Mouse (Mus musculus) ES-E14 (cell line): ENCODE measurements around the gene Sema3f.

Experiments used
- CHD2 ChIP-seq: IDR thresholded peaks from 2 replicates; pipeline ENCODE4 v1.6.1; 2014; ENCODE audit warnings: mild to moderate bottlenecking, low read depth, low read length, inconsistent platforms
- HCFC1 ChIP-seq: IDR thresholded peaks from 2 replicates; pipeline ENCODE4 v1.6.1; 2012; ENCODE audit warnings: low read length, inconsistent platforms, borderline replicate concordance; ENCODE audit not compliant: insufficient read depth
- MAFK ChIP-seq: IDR thresholded peaks from 2 replicates; pipeline ENCODE4 v1.6.1; 2014; ENCODE audit warnings: mild to moderate bottlenecking, low read depth, low read length, inconsistent platforms; ENCODE audit not compliant: insufficient read depth
- ZC3H11A ChIP-seq: IDR thresholded peaks from 2 replicates; pipeline ENCODE4 v1.6.1; 2012; ENCODE audit warnings: low read depth, mild to moderate bottlenecking, inconsistent platforms, low read length, borderline replicate concordance

DNA sequence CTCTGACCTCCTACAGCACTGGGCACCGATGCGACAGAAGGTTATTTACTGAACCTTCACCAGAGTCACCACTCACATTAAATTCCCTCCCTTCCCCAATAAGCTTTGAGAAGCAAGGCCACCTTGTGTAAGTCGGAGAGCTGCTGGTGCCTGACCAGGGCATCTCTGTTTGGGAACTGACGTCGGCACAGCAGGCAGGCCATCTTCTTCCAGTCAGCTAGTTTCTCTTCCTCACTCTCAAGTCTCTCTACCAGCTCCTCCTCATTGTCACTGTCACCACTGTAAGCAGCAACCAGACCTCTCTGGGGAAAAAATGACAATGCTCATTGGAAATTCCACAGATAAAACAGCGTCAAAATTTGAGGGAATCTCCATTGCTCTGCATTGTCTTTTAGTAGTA is 33.8 kb upstream of the Sema3f start:
- TF ChIP-seq CHD2 = no peak
- no peak for TF ChIP-seq HCFC1
- TF ChIP-seq MAFK = no peak
- TF ChIP-seq ZC3H11A = no peak
